Mouse (Mus musculus) intestine, postnatal 0 days (tissue): ENCODE measurements at regions not wholly inside any gene's neighbourhood (a gene's known extent, or its start where the extent isn't known, plus 50 kb on each side); places are given as distances from the start of the nearest gene placed in this dataset.

Experiments used
- ATAC-seq: fragments of 200-750 bp; cut with Nextera tagmentation; 2 replicates; pipeline ENCODE4 v1.8.0; 2017; ENCODE audit warnings: mild to moderate bottlenecking, moderate TSS enrichment, moderate library complexity
- H3K27ac ChIP-seq: fragments of 300-500 bp; sonication (generic); 2 replicates; pipeline ENCODE4 v1.5.1; 2014; ENCODE audit warnings: mild to moderate bottlenecking, low read depth, low read length, moderate library complexity
- H3K27me3 ChIP-seq: fragments of 300-500 bp; sonication (generic); replicated peaks from 2 replicates; pipeline ENCODE4 v1.6.1; 2014; ENCODE audit warnings: low read length, mixed read lengths; ENCODE audit not compliant: control insufficient read depth, insufficient read depth
- H3K36me3 ChIP-seq: fragments of 300-500 bp; sonication (generic); 2 replicates; pipeline ENCODE4 v1.6.1; 2014; ENCODE audit warnings: mild to moderate bottlenecking, moderate library complexity; ENCODE audit not compliant: control insufficient read depth, insufficient read depth
- H3K4me1 ChIP-seq: fragments of 300-500 bp; sonication (generic); replicated peaks from 2 replicates; pipeline ENCODE4 v1.6.1; 2014; ENCODE audit warnings: antibody characterized with exemption, low read length, mixed read lengths; ENCODE audit not compliant: control insufficient read depth, insufficient read depth
- H3K4me2 ChIP-seq: fragments of 300-500 bp; sonication (generic); replicated peaks from 2 replicates; pipeline ENCODE4 v1.6.1; 2014; ENCODE audit warnings: low read depth, mild to moderate bottlenecking, moderate library complexity
- H3K4me3 ChIP-seq: fragments of 300-500 bp; sonication (generic); 2 replicates; pipeline ENCODE4 v1.5.1; 2014; ENCODE audit warnings: low read depth, low read length
- H3K9ac ChIP-seq: fragments of 300-500 bp; sonication (generic); 2 replicates; pipeline ENCODE4 v1.6.1; 2014; ENCODE audit warnings: mild to moderate bottlenecking, low read depth, low read length
- H3K9me3 ChIP-seq: fragments of 300-500 bp; sonication (generic); 2 replicates; pipeline ENCODE4 v1.6.1; 2016; ENCODE audit warnings: mixed run types; ENCODE audit not compliant: control insufficient read depth
- CTCF ChIP-seq: sonication (generic); IDR thresholded peaks from 2 replicates; pipeline ENCODE4 v1.5.1; 2016; ENCODE audit warnings: low read depth, mild to moderate bottlenecking, control low read depth, antibody characterized with exemption, moderate library complexity
- WGBS: fragments of 180-500 bp; shearing (Covaris S2); extraction: QIAGEN DNeasy Blood & Tissue Kit; methylation state at CpG from one replicate; pipeline ENCODE4 v1.1.7; 2014; 5-methylcytosine and 5-hydroxymethylcytosine counted together

DNA sequence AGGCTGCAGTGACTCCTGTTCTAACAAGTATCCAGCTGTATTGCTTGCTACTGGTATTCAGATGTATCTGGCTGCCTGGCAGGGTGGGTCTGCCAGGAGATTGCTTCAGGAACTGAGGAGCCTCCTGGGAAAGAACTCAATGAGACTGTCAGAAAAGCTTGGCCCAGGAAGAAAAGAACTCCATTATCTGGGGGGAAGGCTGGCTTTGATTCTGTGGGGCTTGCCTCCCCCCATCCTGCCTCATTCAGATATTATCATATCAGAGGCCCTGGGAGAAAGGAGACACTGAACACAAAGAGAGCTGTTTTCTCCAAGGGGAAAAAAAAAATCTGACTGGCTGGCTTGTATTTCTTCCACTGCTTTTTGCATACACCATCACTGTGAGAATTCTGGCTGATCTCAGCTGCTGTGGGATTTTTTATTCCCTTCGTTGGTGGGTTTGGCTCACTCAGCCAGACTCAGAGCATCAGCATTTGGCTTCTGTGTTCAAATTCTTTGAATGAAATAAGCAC, 552.0 kb upstream of the Tbl1xr1 start:
- no peak overlapping the region for H3K4me3 ChIP-seq
- H3K27ac ChIP-seq, result no peak overlapping the region
- 62% methylated on average over 1 of the region's 1 CpGs for WGBS

DNA sequence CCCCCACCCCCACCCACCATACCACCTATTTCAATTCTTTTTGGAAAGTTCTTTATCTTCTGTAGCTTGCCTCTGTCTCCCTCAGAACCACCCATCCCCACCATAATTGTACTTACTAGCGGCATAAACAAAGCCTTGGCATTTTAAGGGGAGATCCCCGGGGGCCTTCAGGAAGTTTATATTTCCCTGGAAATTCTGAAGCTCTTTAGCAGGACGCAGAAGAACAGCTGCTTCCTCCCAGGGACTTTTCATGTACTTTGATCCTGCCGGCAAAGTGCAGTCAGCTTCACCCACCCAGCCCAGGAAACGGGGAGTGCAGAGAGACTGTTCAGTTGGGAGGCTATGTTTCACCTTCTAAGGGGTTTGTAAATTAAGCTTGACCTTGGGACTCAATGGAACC, 545.6 kb upstream of the Tbl1xr1 start:
- no peaks in the 10 kb centered on the region for H3K36me3 ChIP-seq
- no peaks in the 10 kb centered on the region for H3K9me3 ChIP-seq
- ATAC-seq, result no peak
- TF ChIP-seq CTCF, result no peak
- H3K4me3 ChIP-seq, result no peak overlapping the region
- no peak overlapping the region for H3K4me2 ChIP-seq
- no peaks in the 10 kb centered on the region for H3K27me3 ChIP-seq
- no peak overlapping the region for H3K9ac ChIP-seq
- no peaks in the 10 kb centered on the region for H3K4me1 ChIP-seq
- no peak overlapping the region for H3K27ac ChIP-seq
- 21% methylated on average over 5 of the region's 5 CpGs for WGBS

More for the DNA sequence above, 552.0 kb upstream of the Tbl1xr1 start:
- Histone ChIP-seq H3K4me2 (no peak overlapping the region), H3K36me3 (no peaks in the 10 kb centered on the region), H3K9ac (no peak overlapping the region), H3K4me1 (no peaks in the 10 kb centered on the region), H3K9me3 (no peaks in the 10 kb centered on the region), H3K27me3 (no peaks in the 10 kb centered on the region)
- TF ChIP-seq CTCF, result no peak
- ATAC-seq, result no peak

DNA sequence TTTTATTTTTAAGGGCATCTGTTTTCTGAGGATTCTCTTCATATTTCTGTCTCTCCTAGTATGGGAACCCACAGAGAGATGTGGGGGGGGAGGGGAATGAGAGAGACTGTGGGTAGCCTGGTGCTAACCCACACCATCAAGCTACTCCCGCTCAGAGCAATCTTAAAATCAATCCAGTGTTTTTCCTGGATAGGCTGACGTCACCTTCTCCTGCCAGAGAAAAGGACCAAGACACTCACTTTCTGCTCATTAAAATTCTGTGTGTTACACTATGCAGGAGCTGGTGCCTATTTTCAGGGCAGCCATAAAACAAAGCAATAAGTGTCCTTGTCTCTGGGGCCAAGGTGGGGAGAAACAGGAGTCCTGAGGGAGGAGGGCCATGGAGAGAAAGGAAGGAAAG, 537.3 kb upstream of the Tbl1xr1 start:
- Histone ChIP-seq H3K4me1 (no peaks in the 10 kb centered on the region), H3K9me3 (no peaks in the 10 kb centered on the region), H3K4me2 (no peak overlapping the region), H3K4me3 (no peak overlapping the region), H3K36me3 (no peaks in the 10 kb centered on the region), H3K27ac (no peak overlapping the region), H3K9ac (no peak overlapping the region), H3K27me3 (no peaks in the 10 kb centered on the region)
- WGBS, result 65% methylated on average over 2 of the region's 2 CpGs
- no peak for ATAC-seq
- TF ChIP-seq CTCF, result no peak

GRCm38 (mm10) chr3:21544456-21544855, 532.0 kb upstream of the Tbl1xr1 start:
- ATAC-seq, result no peak
- Histone ChIP-seq H3K4me2 (no peak overlapping the region), H3K4me3 (no peak overlapping the region), H3K27ac (no peak overlapping the region), H3K27me3 (no peaks in the 10 kb centered on the region), H3K9me3 (no peaks in the 10 kb centered on the region), H3K36me3 (no peaks in the 10 kb centered on the region), H3K4me1 (no peaks in the 10 kb centered on the region), H3K9ac (no peak overlapping the region)
- 45% methylated on average over 2 of the region's 2 CpGs for WGBS
- TF ChIP-seq CTCF, result no peak

DNA sequence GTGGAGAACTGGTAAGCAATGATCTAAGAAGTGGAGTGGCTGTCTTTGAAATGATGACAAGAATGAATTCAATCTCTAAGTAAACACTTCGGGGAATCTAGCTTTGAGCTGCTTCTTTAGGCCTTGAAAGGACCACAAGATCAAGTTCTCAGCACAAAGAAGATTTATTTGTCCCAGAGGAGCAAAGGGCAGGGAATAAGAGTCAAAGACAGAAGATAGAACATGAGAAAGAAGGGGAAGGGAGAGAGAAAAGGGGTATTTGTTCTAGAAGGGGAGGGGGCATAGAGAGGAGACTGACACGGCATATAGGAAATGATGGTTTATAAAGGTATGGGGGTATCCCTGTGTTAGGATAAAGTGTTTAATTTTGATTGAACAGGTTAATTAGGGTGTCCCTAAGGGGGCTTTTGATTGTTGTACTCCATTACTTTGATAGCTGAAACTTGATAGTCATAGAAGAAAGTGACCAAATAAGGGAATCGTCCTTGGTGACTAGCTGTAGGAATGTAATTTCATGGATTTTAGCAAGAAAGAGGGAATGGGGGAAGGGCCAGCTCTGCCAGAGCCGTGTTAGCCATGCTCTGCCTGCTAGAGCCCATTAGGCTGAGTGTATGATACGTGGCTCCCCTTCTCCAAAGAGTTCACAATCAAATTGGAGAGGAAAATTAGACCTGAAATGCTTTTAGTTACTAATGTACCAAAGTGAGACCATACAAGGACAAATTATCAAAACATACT, 531.1 kb upstream of the Tbl1xr1 start:
- no peak overlapping the region for H3K27ac ChIP-seq
- H3K27me3 ChIP-seq, result no peaks in the 10 kb centered on the region
- H3K4me1 ChIP-seq, result no peaks in the 10 kb centered on the region
- H3K4me2 ChIP-seq, result no peak overlapping the region
- 62% methylated on average over 5 of the region's 5 CpGs for WGBS
- H3K9ac ChIP-seq, result no peak overlapping the region
- no peak for TF ChIP-seq CTCF
- no peak overlapping the region for H3K4me3 ChIP-seq
- H3K9me3 ChIP-seq, result no peaks in the 10 kb centered on the region
- no peaks in the 10 kb centered on the region for H3K36me3 ChIP-seq
- no peak for ATAC-seq

DNA sequence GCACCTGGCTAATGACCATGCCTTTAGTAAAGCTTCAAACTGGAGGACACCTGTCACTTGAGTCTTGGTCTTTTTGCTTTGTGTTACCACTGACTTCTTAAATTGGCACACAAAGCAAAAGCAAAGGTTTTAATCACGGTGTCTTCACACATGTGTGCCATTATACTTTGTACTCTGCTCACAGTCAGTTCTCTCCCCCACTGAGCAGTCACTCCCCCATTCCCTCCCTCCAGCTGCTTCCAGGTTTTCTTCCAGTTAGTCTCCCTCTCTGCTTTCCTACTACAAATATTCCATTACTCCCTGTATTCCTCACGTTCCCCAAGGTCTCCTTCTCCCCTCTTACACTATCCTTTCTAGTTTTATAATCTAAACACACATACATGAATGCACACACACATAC, 530.0 kb upstream of the Tbl1xr1 start:
- Histone ChIP-seq H3K9ac (no peak overlapping the region), H3K36me3 (no peaks in the 10 kb centered on the region), H3K27me3 (no peaks in the 10 kb centered on the region), H3K4me3 (no peak overlapping the region), H3K9me3 (no peaks in the 10 kb centered on the region), H3K27ac (no peak overlapping the region), H3K4me1 (no peaks in the 10 kb centered on the region), H3K4me2 (no peak overlapping the region)
- WGBS, result 63% methylated on average over 2 of the region's 2 CpGs
- no peak for ATAC-seq
- no peak for TF ChIP-seq CTCF
